Mouse (Mus musculus) megakaryocyte, embryonic 14.5 days (primary cell): Measurements from ENCODE around the gene Wnt3a.

Experiments
- FLI1 ChIP-seq: IDR thresholded peaks from 2 replicates; pipeline ENCODE4 v1.6.1; 2012; ENCODE audit warnings: low read length, inconsistent platforms, mixed read lengths
- GATA1 ChIP-seq: IDR thresholded peaks from 3 replicates; pipeline ENCODE4 v1.6.1; 2012; ENCODE audit warnings: mixed read lengths, low read length, inconsistent platforms, borderline replicate concordance

DNA sequence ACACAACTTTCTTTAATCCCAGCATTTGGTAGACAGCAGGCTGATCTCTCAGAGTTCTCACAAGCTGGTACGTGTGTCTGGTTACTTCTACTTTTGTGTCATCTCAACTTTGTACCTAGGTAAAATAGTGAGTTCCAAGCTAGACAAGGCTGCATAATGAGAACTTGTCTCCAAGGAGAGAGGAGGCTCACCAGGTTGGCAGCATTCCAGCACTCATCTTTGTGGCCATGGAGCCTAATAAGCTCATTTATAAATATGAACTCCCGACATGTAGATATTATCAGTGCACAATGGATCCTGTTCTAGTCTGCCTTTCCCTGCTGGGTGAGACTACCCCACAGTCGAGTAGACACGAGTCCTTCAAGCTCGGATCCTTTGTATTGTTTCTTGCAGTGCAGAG is 81.0 kb downstream of the Wnt3a start:
- no peak for TF ChIP-seq GATA1
- TF ChIP-seq FLI1: no peak
